Comparison of ENCODE assay signal across 19 mouse cellular contexts in the genomic region with DNA sequence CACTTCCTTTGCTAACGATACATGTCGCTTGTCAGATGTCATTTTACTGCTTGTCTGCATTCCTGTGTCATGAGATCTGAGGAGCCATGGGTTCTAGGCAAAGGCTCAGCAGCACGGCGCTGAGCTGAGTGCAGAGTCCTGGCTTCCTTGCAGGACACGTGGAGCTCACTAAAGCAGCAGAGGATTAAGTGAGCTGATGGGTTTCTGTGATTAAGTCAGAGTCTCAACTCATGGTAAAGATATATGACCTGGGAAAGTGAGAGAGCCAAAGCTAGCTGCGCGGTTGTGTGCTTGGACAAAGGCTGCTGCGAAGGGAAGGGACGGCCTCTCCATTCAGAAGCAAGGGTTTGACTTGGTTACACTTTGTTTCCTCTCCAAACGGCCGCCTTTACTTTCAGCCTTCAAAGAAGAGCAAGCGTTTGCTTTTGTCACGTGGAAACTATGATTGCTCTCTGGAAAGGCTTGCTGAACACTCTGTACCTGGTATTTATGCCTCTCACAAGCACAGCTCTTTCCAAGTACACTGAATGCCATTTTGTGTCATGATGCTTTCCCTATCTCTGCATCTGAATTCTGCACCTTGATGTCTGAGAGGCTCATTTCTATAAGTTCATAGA.
A peak's percentile ranks its signal among the peaks of the same experiment; 100 is the strongest.
DNase-seq lines count a peak whose midpoint lies in the region; ATAC-seq and TF ChIP-seq lines count a peak whose summit lies in the region.
"Had no signal": no experiment of that assay in that cellular context is flagged by ENCODE, and none has a peak within 500 bp of the region (broad histone marks: within the 10 kb centered on the region; RNA-seq: fewer than 3 reads in every experiment).

No protein-coding gene starts in this region.

- H3K4me1 ChIP-seq in heart, embryonic 16.5 days (ENCODE audit: control insufficient read depth, insufficient read depth, low read length), result peaks cover 6% of the 10 kb centered on the region; the same call in 1 of the 2 replicates
- H3K4me1 ChIP-seq in heart, embryonic 11.5 days (ENCODE audit: control insufficient read depth, insufficient read depth, low read length), result no peaks in the 10 kb centered on the region
- H3K4me1 ChIP-seq in embryonic facial prominence, embryonic 14.5 days (ENCODE audit: control insufficient read depth, insufficient read depth, low read length), result 0 out of 2 replicates have a peak, but pooled peaks cover 3% of the 10 kb centered on the region
- 0 out of 2 replicates have a peak, but pooled peaks cover 5% of the 10 kb centered on the region for H3K4me1 ChIP-seq in lung, embryonic 14.5 days (ENCODE audit: insufficient read depth)
- H3K4me1 ChIP-seq in small intestine, adult 2 months (ENCODE audit: control insufficient read depth, insufficient read depth, insufficient read length, low read length), result peaks cover 11% of the 10 kb centered on the region; the same call in 1 of the 2 replicates
- H3K4me1 ChIP-seq: forebrain, embryonic 15.5 days; hindbrain, embryonic 13.5 days had no signal

- DNase-seq in embryonic facial prominence, embryonic 14.5 days (ENCODE audit: low spot score), result peak; percentile 17
- DNase-seq in lung, embryonic 14.5 days, result peak; percentile 43
- no peak for DNase-seq in right cerebral cortex, postnatal 14 days
- no peak for DNase-seq in adrenal gland, adult (ENCODE audit: inconsistent age in 2 of 2, low spot score in 1 of 2)
- no peak for DNase-seq in urinary bladder, postnatal 4 days (ENCODE audit: low spot score in 2 of 2)
- DNase-seq: adrenal gland, postnatal 10 days; cerebellum, postnatal 10 days; kidney, adult 9 months; right cerebral cortex, adult 18-20 months had no signal

- H3K36me3 ChIP-seq in heart, embryonic 16.5 days (ENCODE audit: control insufficient read depth, insufficient read depth), result no peaks in the 10 kb centered on the region
- no peaks in the 10 kb centered on the region for H3K36me3 ChIP-seq in heart, embryonic 11.5 days (ENCODE audit: control insufficient read depth, insufficient read depth, low read length)
- no peaks in the 10 kb centered on the region for H3K36me3 ChIP-seq in embryonic facial prominence, embryonic 14.5 days (ENCODE audit: control insufficient read depth, insufficient read depth, low read length)
- no peaks in the 10 kb centered on the region for H3K36me3 ChIP-seq in lung, embryonic 14.5 days (ENCODE audit: insufficient read depth)
- H3K36me3 ChIP-seq in small intestine, adult 2 months (ENCODE audit: control insufficient read depth, insufficient read depth, low read length), result no peaks in the 10 kb centered on the region
- H3K36me3 ChIP-seq: embryonic facial prominence, embryonic 15.5 days; forebrain, embryonic 15.5 days; G1E; hindbrain, embryonic 13.5 days had no signal

- no peak for ATAC-seq in heart, embryonic 16.5 days (replicated peaks; ENCODE audit: extremely low read depth, insufficient read depth, low FRiP score)
- no peak for ATAC-seq in heart, embryonic 11.5 days (replicated peaks; ENCODE audit: insufficient number of reproducible peaks, low FRiP score, low TSS enrichment)
- ATAC-seq in embryonic facial prominence, embryonic 14.5 days (ENCODE audit: low read depth), result no peak
- ATAC-seq in lung, embryonic 14.5 days (ENCODE audit: insufficient read depth), result peak; percentile 57; the same call in 1 of the 2 replicates
- ATAC-seq: forebrain, embryonic 15.5 days had no signal

- no peak overlapping the region for H3K27ac ChIP-seq in heart, embryonic 16.5 days (ENCODE audit: low read length)
- no peak overlapping the region for H3K27ac ChIP-seq in heart, embryonic 11.5 days (ENCODE audit: low read depth, low read length)
- no peak overlapping the region for H3K27ac ChIP-seq in embryonic facial prominence, embryonic 14.5 days (replicated peaks; ENCODE audit: low read depth, low read length)
- H3K27ac ChIP-seq in lung, embryonic 14.5 days (ENCODE audit: low read depth), result peak overlapping the region; percentile 33; the same call in 1 of the 2 replicates
- H3K27ac ChIP-seq in small intestine, adult 2 months (ENCODE audit: insufficient read depth, low read depth, low read length), result peak overlapping the region; percentile 38
- H3K27ac ChIP-seq: embryonic facial prominence, embryonic 15.5 days; forebrain, embryonic 15.5 days; hindbrain, embryonic 13.5 days; layer of hippocampus, adult 2 months; left cerebral cortex, adult 2 months; macrophage had no signal

- H3K4me3 ChIP-seq in heart, embryonic 16.5 days (ENCODE audit: low read length), result no peak overlapping the region
- H3K4me3 ChIP-seq in heart, embryonic 11.5 days (ENCODE audit: low read depth, low read length), result no peak overlapping the region
- no peak overlapping the region for H3K4me3 ChIP-seq in embryonic facial prominence, embryonic 14.5 days (ENCODE audit: low read depth, low read length)
- no peak overlapping the region for H3K4me3 ChIP-seq in lung, embryonic 14.5 days (ENCODE audit: low read depth, low read length)
- H3K4me3 ChIP-seq in small intestine, adult 2 months (ENCODE audit: low read depth, low read length), result no peak overlapping the region
- H3K4me3 ChIP-seq: embryonic facial prominence, embryonic 15.5 days; forebrain, embryonic 15.5 days; hindbrain, embryonic 13.5 days; layer of hippocampus, adult 2 months; left cerebral cortex, adult 2 months had no signal

- H3K4me2 ChIP-seq in heart, embryonic 16.5 days (ENCODE audit: low read depth, low read length), result peak overlapping the region; percentile 28; the same call in 1 of the 2 replicates
- H3K4me2 ChIP-seq in heart, embryonic 11.5 days, result no peak overlapping the region
- no peak overlapping the region for H3K4me2 ChIP-seq in embryonic facial prominence, embryonic 14.5 days (ENCODE audit: low read depth, low read length)
- H3K4me2 ChIP-seq in lung, embryonic 14.5 days, result peak overlapping the region; percentile 12; the same call in 1 of the 2 replicates
- H3K4me2 ChIP-seq: embryonic facial prominence, embryonic 15.5 days; forebrain, embryonic 15.5 days; hindbrain, embryonic 13.5 days had no signal

- WGBS in heart, embryonic 16.5 days, result 45% methylated on average over 13 of the region's 13 CpGs
- 52% methylated on average over 13 of the region's 13 CpGs for WGBS in heart, embryonic 11.5 days (ENCODE audit: insufficient replicate concordance)
- WGBS in embryonic facial prominence, embryonic 14.5 days, result 54% methylated on average over 13 of the region's 13 CpGs
- 26% methylated on average over 13 of the region's 13 CpGs for WGBS in lung, embryonic 14.5 days
- WGBS in small intestine, adult 2 months, result 18% methylated on average over 13 of the region's 13 CpGs

- no peaks in the 10 kb centered on the region for H3K9me3 ChIP-seq in heart, embryonic 16.5 days (replicated peaks; ENCODE audit: control insufficient read depth, low read length)
- no peaks in the 10 kb centered on the region for H3K9me3 ChIP-seq in heart, embryonic 11.5 days (replicated peaks; ENCODE audit: control insufficient read depth, low read length)
- H3K9me3 ChIP-seq in embryonic facial prominence, embryonic 14.5 days (ENCODE audit: control insufficient read depth, low read length), result no peaks in the 10 kb centered on the region
- H3K9me3 ChIP-seq in lung, embryonic 14.5 days (ENCODE audit: low read depth, low read length), result no peaks in the 10 kb centered on the region
- H3K9me3 ChIP-seq: embryonic facial prominence, embryonic 15.5 days; forebrain, embryonic 15.5 days; hindbrain, embryonic 13.5 days had no signal

- no peak for TF ChIP-seq CTCF in lung, embryonic 14.5 days (IDR thresholded peaks at IDR 0.05; ENCODE audit: low read depth)
- no peak for TF ChIP-seq CTCF in small intestine, adult 2 months (IDR thresholded peaks at IDR 0.05; ENCODE audit: extremely low read depth, insufficient read length, insufficient replicate concordance, low read depth, low read length)

- no peak overlapping the region for H3K9ac ChIP-seq in heart, embryonic 16.5 days (ENCODE audit: low read length)
- no peak overlapping the region for H3K9ac ChIP-seq in heart, embryonic 11.5 days (ENCODE audit: low read depth, low read length)
- H3K9ac ChIP-seq in embryonic facial prominence, embryonic 14.5 days (ENCODE audit: low read depth, low read length), result no peak overlapping the region
- no peak overlapping the region for H3K9ac ChIP-seq in lung, embryonic 14.5 days
- H3K9ac ChIP-seq: embryonic facial prominence, embryonic 15.5 days; forebrain, embryonic 15.5 days; hindbrain, embryonic 13.5 days had no signal

- no peak for TF ChIP-seq POLR2A in small intestine, adult 2 months (IDR thresholded peaks at IDR 0.05; ENCODE audit: low read depth, low read length)

- no peaks in the 10 kb centered on the region for H3K27me3 ChIP-seq in heart, embryonic 16.5 days (ENCODE audit: control insufficient read depth, insufficient read depth, low read length)
- H3K27me3 ChIP-seq in heart, embryonic 11.5 days (ENCODE audit: control insufficient read depth, insufficient read depth, low read length), result no peaks in the 10 kb centered on the region
- H3K27me3 ChIP-seq in embryonic facial prominence, embryonic 14.5 days (replicated peaks; ENCODE audit: control insufficient read depth, insufficient read depth, low read length), result no peaks in the 10 kb centered on the region
- no peaks in the 10 kb centered on the region for H3K27me3 ChIP-seq in lung, embryonic 14.5 days (ENCODE audit: insufficient read depth, low read length)
- no peaks in the 10 kb centered on the region for H3K27me3 ChIP-seq in small intestine, adult 2 months (ENCODE audit: control insufficient read depth, insufficient read depth, low read length)
- H3K27me3 ChIP-seq: embryonic facial prominence, embryonic 15.5 days; forebrain, embryonic 15.5 days; hindbrain, embryonic 13.5 days had no signal

Comparison
In these comparisons a context has a peak if more than half of its experiments do, and no peak if none do; other contexts are left out.
1. H3K4me2 ChIP-seq: peak in heart, embryonic 16.5 days (single experiment) and lung, embryonic 14.5 days (single experiment); none in heart, embryonic 11.5 days (single experiment) and embryonic facial prominence, embryonic 14.5 days (single experiment).
2. H3K27ac ChIP-seq: peak in lung, embryonic 14.5 days (single experiment) and small intestine, adult 2 months (single experiment); none in heart, embryonic 16.5 days (single experiment), heart, embryonic 11.5 days (single experiment) and embryonic facial prominence, embryonic 14.5 days (single experiment).
3. DNase-seq: peak in embryonic facial prominence, embryonic 14.5 days (single experiment) and lung, embryonic 14.5 days (single experiment); none in right cerebral cortex, postnatal 14 days (single experiment), adrenal gland, adult (0 of 2) and urinary bladder, postnatal 4 days (0 of 2).